Mouse (Mus musculus) stomach, postnatal 0 days (tissue): ENCODE measurements around the gene Yjefn3.
A peak's percentile ranks its signal among the peaks of the same experiment; 100 is the strongest.

Experiments
- CTCF ChIP-seq: IDR thresholded peaks from 2 replicates; pipeline ENCODE4 v1.5.1; 2016; ENCODE audit warnings: antibody characterized with exemption, low read depth, mild to moderate bottlenecking, moderate library complexity
- EP300 ChIP-seq: optimal IDR thresholded peaks from 2 replicates; pipeline ENCODE3; 2016; ENCODE audit warnings: antibody characterized with exemption

DNA sequence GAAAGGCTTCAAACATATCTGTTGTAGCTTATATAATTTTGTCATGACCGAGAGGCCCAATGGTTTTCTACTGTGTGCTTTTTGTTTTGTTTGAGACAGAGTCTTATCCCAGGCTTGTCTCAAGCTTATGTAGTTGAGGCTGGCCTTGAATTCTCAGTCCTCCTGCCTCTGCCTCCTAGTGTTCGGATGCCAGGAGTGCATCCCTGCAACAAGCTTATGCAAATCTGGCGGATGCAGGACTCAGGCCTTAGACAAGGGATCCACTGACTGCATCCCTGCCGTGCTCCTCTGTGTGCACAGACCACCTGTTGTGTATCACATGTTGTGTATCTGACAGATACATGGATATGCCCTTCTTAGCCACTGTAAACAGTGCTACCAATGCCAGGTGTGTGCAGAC lies 41.7 kb downstream of the Yjefn3 start:
- TF ChIP-seq CTCF (peak; percentile 49), EP300 (no peak)
